Mouse (Mus musculus): Measurements from ENCODE around the gene Dqx1. TPM values are rescaled to one million over a fixed set of nuclear protein-coding genes. Genes with fewer than 3 reads are reported as not detected.

The Dqx1 gene
- polyA plus RNA-seq, 1 experiment from 2014 or later = 6.1 TPM

- no peaks in the 10 kb centered on the region; the same call in none of the 2 replicates for H3K27me3 ChIP-seq (replicated peaks; ENCODE audit: control insufficient read depth, insufficient read depth, low read length)
- peak overlapping the region; percentile 87 for H3K27ac ChIP-seq (ENCODE audit: low read depth, low read length)
- H3K4me1 ChIP-seq (replicated peaks; ENCODE audit: control insufficient read depth, insufficient read depth, low read length) = peaks cover 23% of the 10 kb centered on the region
- H3K36me3 ChIP-seq (ENCODE audit: control insufficient read depth, insufficient read depth, low read length) = peaks cover 2% of the 10 kb centered on the region; the same call in 1 of the 2 replicates
- H3K9me3 ChIP-seq (ENCODE audit: control insufficient read depth, low read length) = no peaks in the 10 kb centered on the region
- peak; percentile 77 for DNase-seq (ENCODE audit: low spot score)
- H3K4me3 ChIP-seq (ENCODE audit: low read depth, low read length) = peak overlapping the region; percentile 87
- peak; percentile 77 for ATAC-seq (replicated peaks; ENCODE audit: low FRiP score)
- peak overlapping the region; percentile 95 for H3K9ac ChIP-seq (ENCODE audit: low read depth, low read length)
- WGBS = under 1% methylated on average over 74 of the region's 74 CpGs
- peak overlapping the region; percentile 100 for H3K4me2 ChIP-seq
These were observed 44.3 kb downstream of the Dqx1 start for GRCm38 (mm10) chr6:83101688-83102556.

- ATAC-seq (replicated peaks; ENCODE audit: low FRiP score) (no peak), DNase-seq (ENCODE audit: low spot score) (no peak)
- Histone ChIP-seq H3K27ac (ENCODE audit: low read depth, low read length) (peak overlapping the region; percentile 34; the same call in 1 of the 2 replicates), H3K4me2 (peak overlapping the region; percentile 100), H3K9me3 (ENCODE audit: control insufficient read depth, low read length) (no peaks in the 10 kb centered on the region), H3K27me3 (replicated peaks; ENCODE audit: control insufficient read depth, insufficient read depth, low read length) (no peaks in the 10 kb centered on the region; the same call in 1 of the 2 replicates), H3K4me3 (ENCODE audit: low read depth, low read length) (peak overlapping the region; percentile 87), H3K4me1 (replicated peaks; ENCODE audit: control insufficient read depth, insufficient read depth, low read length) (peaks cover 32% of the 10 kb centered on the region), H3K36me3 (ENCODE audit: control insufficient read depth, insufficient read depth, low read length) (peaks cover 2% of the 10 kb centered on the region; the same call in 1 of the 2 replicates), H3K9ac (ENCODE audit: low read depth, low read length) (peak overlapping the region; percentile 95)
- WGBS = 50% methylated on average over 11 of the region's 11 CpGs
These were observed 45.5 kb downstream of the Dqx1 start for GRCm38 (mm10) chr6:83103130-83103650.

GRCm38 (mm10) chr6:83104158-83104557, 46.5 kb downstream of the Dqx1 start:
- Histone ChIP-seq H3K4me2 (no peak overlapping the region), H3K9me3 (ENCODE audit: control insufficient read depth, low read length) (no peaks in the 10 kb centered on the region), H3K27ac (ENCODE audit: low read depth, low read length) (no peak overlapping the region), H3K36me3 (ENCODE audit: control insufficient read depth, insufficient read depth, low read length) (peaks cover 2% of the 10 kb centered on the region; the same call in 1 of the 2 replicates), H3K4me3 (ENCODE audit: low read depth, low read length) (no peak overlapping the region), H3K4me1 (replicated peaks; ENCODE audit: control insufficient read depth, insufficient read depth, low read length) (peaks cover 33% of the 10 kb centered on the region), H3K9ac (ENCODE audit: low read depth, low read length) (no peak overlapping the region), H3K27me3 (replicated peaks; ENCODE audit: control insufficient read depth, insufficient read depth, low read length) (no peaks in the 10 kb centered on the region; the same call in 1 of the 2 replicates)
- ATAC-seq (replicated peaks; ENCODE audit: low FRiP score) = no peak
- 84% methylated on average over 4 of the region's 4 CpGs for WGBS
- no peak for DNase-seq (ENCODE audit: low spot score)

- H3K4me2 ChIP-seq = peak overlapping the region; percentile 94
- H3K9ac ChIP-seq (ENCODE audit: low read depth, low read length) = peak overlapping the region; percentile 87
- DNase-seq (ENCODE audit: low spot score) (peak; percentile 81), ATAC-seq (replicated peaks; ENCODE audit: low FRiP score) (peak; percentile 53)
- peak overlapping the region; percentile 92 for H3K4me3 ChIP-seq (ENCODE audit: low read depth, low read length)
- no peaks in the 10 kb centered on the region for H3K27me3 ChIP-seq (replicated peaks; ENCODE audit: control insufficient read depth, insufficient read depth, low read length)
- peaks cover 35% of the 10 kb centered on the region for H3K4me1 ChIP-seq (replicated peaks; ENCODE audit: control insufficient read depth, insufficient read depth, low read length)
- H3K36me3 ChIP-seq (ENCODE audit: control insufficient read depth, insufficient read depth, low read length) = peaks cover 2% of the 10 kb centered on the region; the same call in 1 of the 2 replicates
- no peaks in the 10 kb centered on the region for H3K9me3 ChIP-seq (ENCODE audit: control insufficient read depth, low read length)
- 41% methylated on average over 13 of the region's 13 CpGs for WGBS
- H3K27ac ChIP-seq (ENCODE audit: low read depth, low read length) = peak overlapping the region; percentile 96; the same call in 1 of the 2 replicates
These were observed 50.1 kb downstream of the Dqx1 start for GRCm38 (mm10) chr6:83107566-83108400.

GRCm38 (mm10) chr6:83108762-83109668, 51.4 kb downstream of the Dqx1 start, which contains the start of gene Mrpl53:
TSS of gene Mrpl53 (plus strand) at chr6:83109040.
- peak within 1 kb of the TSS; percentile 92 for H3K4me3 ChIP-seq (ENCODE audit: low read depth, low read length)
- H3K9ac ChIP-seq (ENCODE audit: low read depth, low read length) = peak within 1 kb of the TSS; percentile 87
- peaks cover 2% of the 10 kb centered on the region; the same call in 1 of the 2 replicates for H3K36me3 ChIP-seq (ENCODE audit: control insufficient read depth, insufficient read depth, low read length)
- DNase-seq (ENCODE audit: low spot score) (peak; percentile 83), ATAC-seq (replicated peaks; ENCODE audit: low FRiP score) (peak; percentile 83)
- no peaks in the 10 kb centered on the region for H3K9me3 ChIP-seq (ENCODE audit: control insufficient read depth, low read length)
- under 1% methylated on average over 76 of the region's 76 CpGs for WGBS
- H3K4me2 ChIP-seq = peak within 1 kb of the TSS; percentile 94
- no peaks in the 10 kb centered on the region for H3K27me3 ChIP-seq (replicated peaks; ENCODE audit: control insufficient read depth, insufficient read depth, low read length)
- H3K27ac ChIP-seq (ENCODE audit: low read depth, low read length) = peak within 1 kb of the TSS; percentile 96
- H3K4me1 ChIP-seq (replicated peaks; ENCODE audit: control insufficient read depth, insufficient read depth, low read length) = peaks cover 31% of the 10 kb centered on the region

GRCm38 (mm10) chr6:83111510-83112136, 54.0 kb downstream of the Dqx1 start:
- Histone ChIP-seq H3K27me3 (replicated peaks; ENCODE audit: control insufficient read depth, insufficient read depth, low read length) (no peaks in the 10 kb centered on the region), H3K27ac (ENCODE audit: low read depth, low read length) (peak overlapping the region; percentile 11; the same call in 1 of the 2 replicates), H3K4me2 (no peak overlapping the region), H3K4me3 (ENCODE audit: low read depth, low read length) (no peak overlapping the region), H3K9ac (ENCODE audit: low read depth, low read length) (no peak overlapping the region), H3K4me1 (replicated peaks; ENCODE audit: control insufficient read depth, insufficient read depth, low read length) (peaks cover 45% of the 10 kb centered on the region), H3K36me3 (ENCODE audit: control insufficient read depth, insufficient read depth, low read length) (no peaks in the 10 kb centered on the region), H3K9me3 (ENCODE audit: control insufficient read depth, low read length) (no peaks in the 10 kb centered on the region)
- 70% methylated on average over 4 of the region's 4 CpGs for WGBS
- ATAC-seq (replicated peaks; ENCODE audit: low FRiP score) (no peak), DNase-seq (ENCODE audit: low spot score) (no peak)

GRCm38 (mm10) chr6:83115011-83115671, 57.5 kb downstream of the Dqx1 start, which contains the start of gene Mogs:
TSS of gene Mogs (plus strand) at chr6:83115496.
- Histone ChIP-seq H3K4me1 (replicated peaks; ENCODE audit: control insufficient read depth, insufficient read depth, low read length) (peaks cover 45% of the 10 kb centered on the region), H3K4me3 (ENCODE audit: low read depth, low read length) (peak within 1 kb of the TSS; percentile 85), H3K9ac (ENCODE audit: low read depth, low read length) (peak within 1 kb of the TSS; percentile 96), H3K27ac (ENCODE audit: low read depth, low read length) (peak within 1 kb of the TSS; percentile 90), H3K4me2 (peak within 1 kb of the TSS; percentile 97), H3K27me3 (replicated peaks; ENCODE audit: control insufficient read depth, insufficient read depth, low read length) (no peaks in the 10 kb centered on the region), H3K9me3 (ENCODE audit: control insufficient read depth, low read length) (no peaks in the 10 kb centered on the region), H3K36me3 (ENCODE audit: control insufficient read depth, insufficient read depth, low read length) (peaks cover 19% of the 10 kb centered on the region; the same call in 1 of the 2 replicates)
- DNase-seq (ENCODE audit: low spot score) (peak; percentile 96), ATAC-seq (replicated peaks; ENCODE audit: low FRiP score) (peak; percentile 86)
- under 1% methylated on average over 53 of the region's 58 CpGs for WGBS
